Mouse (Mus musculus): Measurements from ENCODE around the gene Rnf149. TPM values are rescaled to one million over a fixed set of nuclear protein-coding genes. Genes with fewer than 3 reads are reported as not detected.

The Rnf149 gene
- polyA plus RNA-seq, 1 experiment from 2014 or later: 22.0 TPM

- Histone ChIP-seq H3K36me3 (ENCODE audit: control insufficient read depth, insufficient read depth, low read length) (peaks cover 2% of the 10 kb centered on the region; the same call in 1 of the 2 replicates), H3K9ac (ENCODE audit: low read length) (no peak overlapping the region), H3K9me3 (ENCODE audit: control insufficient read depth, low read length) (no peaks in the 10 kb centered on the region), H3K4me2 (no peak overlapping the region), H3K27me3 (ENCODE audit: control insufficient read depth, insufficient read depth, low read length) (no peaks in the 10 kb centered on the region), H3K27ac (ENCODE audit: low read depth, low read length) (no peak overlapping the region), H3K4me3 (ENCODE audit: low read depth, low read length) (no peak overlapping the region), H3K4me1 (ENCODE audit: control insufficient read depth, insufficient read depth, low read length) (no peaks in the 10 kb centered on the region)
- ATAC-seq (ENCODE audit: low FRiP score) (no peak), DNase-seq (ENCODE audit: low spot score, missing footprints) (no peak)
- WGBS: 91% methylated on average over 7 of the region's 7 CpGs
Observed at GRCm38 (mm10) chr1:39563161-39563560, 14.0 kb downstream of the Rnf149 start.

- Histone ChIP-seq H3K4me1 (ENCODE audit: control insufficient read depth, insufficient read depth, low read length) (no peaks in the 10 kb centered on the region), H3K4me3 (ENCODE audit: low read depth, low read length) (no peak overlapping the region), H3K9ac (ENCODE audit: low read length) (no peak overlapping the region), H3K36me3 (ENCODE audit: control insufficient read depth, insufficient read depth, low read length) (peaks cover 2% of the 10 kb centered on the region; the same call in 1 of the 2 replicates), H3K4me2 (no peak overlapping the region), H3K27ac (ENCODE audit: low read depth, low read length) (no peak overlapping the region), H3K9me3 (ENCODE audit: control insufficient read depth, low read length) (no peaks in the 10 kb centered on the region), H3K27me3 (ENCODE audit: control insufficient read depth, insufficient read depth, low read length) (no peaks in the 10 kb centered on the region)
- 63% methylated on average over 1 of the region's 1 CpGs for WGBS
- ATAC-seq (ENCODE audit: low FRiP score) (no peak), DNase-seq (ENCODE audit: low spot score, missing footprints) (no peak)
Observed at GRCm38 (mm10) chr1:39561920-39562319, 15.3 kb downstream of the Rnf149 start.

DNA sequence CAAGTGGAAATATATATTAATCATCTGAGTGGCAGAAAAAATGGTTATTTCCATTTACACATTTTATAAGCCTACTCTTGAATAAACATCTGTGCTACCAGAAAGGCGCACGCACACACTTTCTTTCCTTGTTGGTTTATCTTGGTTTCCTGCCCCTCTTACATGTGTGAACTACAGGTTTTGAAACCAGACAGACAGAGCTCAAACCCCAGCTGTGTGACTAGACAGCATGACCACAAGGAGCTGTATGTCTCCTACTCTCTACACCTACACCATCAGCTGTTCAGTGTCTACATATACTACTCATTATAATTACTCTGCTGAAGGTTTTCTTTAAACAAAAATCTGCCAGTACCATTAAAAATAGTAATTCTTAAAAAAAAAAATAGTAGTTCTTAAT is 18.2 kb downstream of the Rnf149 start:
- Histone ChIP-seq H3K4me1 (ENCODE audit: control insufficient read depth, insufficient read depth, low read length) (no peaks in the 10 kb centered on the region), H3K4me3 (ENCODE audit: low read depth, low read length) (no peak overlapping the region), H3K27ac (ENCODE audit: low read depth, low read length) (no peak overlapping the region), H3K4me2 (no peak overlapping the region), H3K27me3 (ENCODE audit: control insufficient read depth, insufficient read depth, low read length) (no peaks in the 10 kb centered on the region), H3K36me3 (ENCODE audit: control insufficient read depth, insufficient read depth, low read length) (peaks cover 2% of the 10 kb centered on the region; the same call in 1 of the 2 replicates), H3K9me3 (ENCODE audit: control insufficient read depth, low read length) (no peaks in the 10 kb centered on the region), H3K9ac (ENCODE audit: low read length) (no peak overlapping the region)
- ATAC-seq (ENCODE audit: low FRiP score): no peak
- 100% methylated on average over 2 of the region's 2 CpGs for WGBS
- DNase-seq (ENCODE audit: low spot score, missing footprints): no peak

DNA sequence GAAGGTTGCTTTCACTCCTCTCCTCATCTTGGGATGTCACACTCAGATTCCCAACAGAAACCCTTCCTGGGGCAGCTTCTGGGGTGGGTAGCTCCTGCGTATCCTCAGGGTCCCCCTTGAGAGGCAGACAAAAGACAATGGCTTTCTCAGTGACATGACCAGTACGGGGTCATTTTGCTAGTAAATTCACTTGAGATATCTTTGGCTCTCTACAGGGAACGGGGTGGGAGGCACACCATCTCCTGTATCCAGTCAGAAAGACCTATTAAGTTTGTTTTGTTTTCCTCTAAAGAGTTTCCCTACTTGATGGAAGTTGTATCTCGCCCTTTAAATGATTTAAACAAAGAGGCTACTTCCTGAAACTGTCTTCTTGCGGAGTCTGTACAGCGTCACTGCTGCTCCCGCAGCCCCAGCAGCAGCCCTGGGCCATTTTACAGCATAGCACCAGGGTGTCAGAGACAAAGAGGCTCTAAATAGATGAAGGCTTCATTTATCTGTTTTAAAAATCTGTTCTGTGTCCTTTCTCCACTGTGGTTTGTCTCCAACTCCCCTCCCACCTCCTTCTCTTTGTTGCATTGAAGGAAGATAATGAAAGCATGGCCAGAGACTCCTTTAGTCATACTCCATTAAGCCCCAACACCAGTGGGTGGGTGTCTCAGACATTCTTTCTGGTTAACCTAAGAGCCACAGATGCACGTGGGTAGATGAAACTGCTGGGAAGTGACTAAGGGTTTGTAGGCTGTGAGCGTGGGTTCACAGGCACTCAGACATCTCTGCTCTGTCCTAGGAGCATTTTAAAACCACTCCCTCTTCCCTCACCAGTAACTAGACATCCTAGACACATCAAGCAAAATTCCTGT is 21.4 kb downstream of the Rnf149 start:
- no peak overlapping the region for H3K9ac ChIP-seq (ENCODE audit: low read length)
- no peaks in the 10 kb centered on the region for H3K4me1 ChIP-seq (ENCODE audit: control insufficient read depth, insufficient read depth, low read length)
- no peaks in the 10 kb centered on the region for H3K27me3 ChIP-seq (ENCODE audit: control insufficient read depth, insufficient read depth, low read length)
- H3K27ac ChIP-seq (ENCODE audit: low read depth, low read length): no peak overlapping the region
- no peak overlapping the region for H3K4me2 ChIP-seq
- H3K36me3 ChIP-seq (ENCODE audit: control insufficient read depth, insufficient read depth, low read length): peaks cover 2% of the 10 kb centered on the region; the same call in 1 of the 2 replicates
- no peak for DNase-seq (ENCODE audit: low spot score, missing footprints)
- WGBS: 82% methylated on average over 9 of the region's 9 CpGs
- ATAC-seq (ENCODE audit: low FRiP score): no peak
- H3K4me3 ChIP-seq (ENCODE audit: low read depth, low read length): no peak overlapping the region
- no peaks in the 10 kb centered on the region for H3K9me3 ChIP-seq (ENCODE audit: control insufficient read depth, low read length)

GRCm38 (mm10) chr1:39549831-39550230 is 27.4 kb downstream of the Rnf149 start:
- no peaks in the 10 kb centered on the region for H3K27me3 ChIP-seq (ENCODE audit: control insufficient read depth, insufficient read depth, low read length)
- DNase-seq (ENCODE audit: low spot score, missing footprints) (no peak), ATAC-seq (ENCODE audit: low FRiP score) (no peak)
- no peak overlapping the region for H3K9ac ChIP-seq (ENCODE audit: low read length)
- H3K27ac ChIP-seq (ENCODE audit: low read depth, low read length): no peak overlapping the region
- no peaks in the 10 kb centered on the region for H3K4me1 ChIP-seq (ENCODE audit: control insufficient read depth, insufficient read depth, low read length)
- H3K4me2 ChIP-seq: no peak overlapping the region
- WGBS: 94% methylated on average over 2 of the region's 2 CpGs
- H3K4me3 ChIP-seq (ENCODE audit: low read depth, low read length): no peak overlapping the region
- H3K9me3 ChIP-seq (ENCODE audit: control insufficient read depth, low read length): no peaks in the 10 kb centered on the region
- peaks cover 3% of the 10 kb centered on the region; the same call in 1 of the 2 replicates for H3K36me3 ChIP-seq (ENCODE audit: control insufficient read depth, insufficient read depth, low read length)

DNA sequence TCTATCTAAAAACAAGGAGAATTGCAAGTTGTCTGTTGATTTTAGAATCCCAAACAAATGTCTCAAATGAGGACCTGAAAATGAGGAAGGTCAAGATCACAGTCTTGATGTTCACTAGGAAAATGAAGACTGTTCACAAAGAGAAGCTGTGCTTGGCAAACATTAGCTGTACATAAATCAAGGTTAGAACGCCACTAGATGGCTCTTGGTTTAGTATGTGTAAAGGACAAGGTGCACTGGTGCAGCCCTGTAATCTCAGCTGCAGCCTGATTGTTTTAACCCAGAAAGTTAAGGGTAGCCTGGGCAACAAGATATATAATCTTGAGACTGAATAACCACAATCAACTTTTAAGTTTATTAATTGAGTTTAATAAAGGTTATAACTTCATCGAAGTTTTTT is 30.0 kb downstream of the Rnf149 start:
- no peak overlapping the region for H3K9ac ChIP-seq (ENCODE audit: low read length)
- ATAC-seq (ENCODE audit: low FRiP score) (no peak), DNase-seq (ENCODE audit: low spot score, missing footprints) (no peak)
- H3K36me3 ChIP-seq (ENCODE audit: control insufficient read depth, insufficient read depth, low read length): peaks cover 5% of the 10 kb centered on the region
- WGBS: 79% methylated on average over 2 of the region's 2 CpGs
- no peaks in the 10 kb centered on the region for H3K27me3 ChIP-seq (ENCODE audit: control insufficient read depth, insufficient read depth, low read length)
- no peak overlapping the region for H3K27ac ChIP-seq (ENCODE audit: low read depth, low read length)
- no peak overlapping the region for H3K4me3 ChIP-seq (ENCODE audit: low read depth, low read length)
- H3K4me1 ChIP-seq (ENCODE audit: control insufficient read depth, insufficient read depth, low read length): no peaks in the 10 kb centered on the region
- no peak overlapping the region for H3K4me2 ChIP-seq
- H3K9me3 ChIP-seq (ENCODE audit: control insufficient read depth, low read length): no peaks in the 10 kb centered on the region

GRCm38 (mm10) chr1:39546160-39546866 is 30.9 kb downstream of the Rnf149 start:
- Histone ChIP-seq H3K27me3 (ENCODE audit: control insufficient read depth, insufficient read depth, low read length) (no peaks in the 10 kb centered on the region), H3K4me3 (ENCODE audit: low read depth, low read length) (no peak overlapping the region), H3K9me3 (ENCODE audit: control insufficient read depth, low read length) (no peaks in the 10 kb centered on the region), H3K9ac (ENCODE audit: low read length) (no peak overlapping the region), H3K4me1 (ENCODE audit: control insufficient read depth, insufficient read depth, low read length) (no peaks in the 10 kb centered on the region), H3K27ac (ENCODE audit: low read depth, low read length) (no peak overlapping the region), H3K36me3 (ENCODE audit: control insufficient read depth, insufficient read depth, low read length) (peaks cover 6% of the 10 kb centered on the region), H3K4me2 (no peak overlapping the region)
- ATAC-seq (ENCODE audit: low FRiP score): no peak
- 90% methylated on average over 6 of the region's 6 CpGs for WGBS
- peak; percentile 19 for DNase-seq (ENCODE audit: low spot score, missing footprints)

GRCm38 (mm10) chr1:39545589-39545988 is 31.6 kb downstream of the Rnf149 start:
- Histone ChIP-seq H3K4me1 (ENCODE audit: control insufficient read depth, insufficient read depth, low read length) (no peaks in the 10 kb centered on the region), H3K4me3 (ENCODE audit: low read depth, low read length) (no peak overlapping the region), H3K9ac (ENCODE audit: low read length) (no peak overlapping the region), H3K27me3 (ENCODE audit: control insufficient read depth, insufficient read depth, low read length) (no peaks in the 10 kb centered on the region), H3K4me2 (no peak overlapping the region), H3K9me3 (ENCODE audit: control insufficient read depth, low read length) (peaks cover 1% of the 10 kb centered on the region; the same call in 1 of the 2 replicates), H3K27ac (ENCODE audit: low read depth, low read length) (no peak overlapping the region), H3K36me3 (ENCODE audit: control insufficient read depth, insufficient read depth, low read length) (peaks cover 10% of the 10 kb centered on the region)
- WGBS: 94% methylated on average over 7 of the region's 7 CpGs
- ATAC-seq (ENCODE audit: low FRiP score): no peak
- DNase-seq (ENCODE audit: low spot score, missing footprints): no peak

GRCm38 (mm10) chr1:39540592-39540991 is 36.6 kb downstream of the Rnf149 start:
- ATAC-seq (ENCODE audit: low FRiP score) (no peak), DNase-seq (ENCODE audit: low spot score, missing footprints) (no peak)
- H3K27me3 ChIP-seq (ENCODE audit: control insufficient read depth, insufficient read depth, low read length): no peaks in the 10 kb centered on the region
- no peak overlapping the region for H3K4me3 ChIP-seq (ENCODE audit: low read depth, low read length)
- no peak overlapping the region for H3K4me2 ChIP-seq
- H3K36me3 ChIP-seq (ENCODE audit: control insufficient read depth, insufficient read depth, low read length): peaks cover 32% of the 10 kb centered on the region
- H3K9ac ChIP-seq (ENCODE audit: low read length): no peak overlapping the region
- no peak overlapping the region for H3K27ac ChIP-seq (ENCODE audit: low read depth, low read length)
- H3K4me1 ChIP-seq (ENCODE audit: control insufficient read depth, insufficient read depth, low read length): peaks cover 9% of the 10 kb centered on the region
- H3K9me3 ChIP-seq (ENCODE audit: control insufficient read depth, low read length): peaks cover 8% of the 10 kb centered on the region; the same call in 1 of the 2 replicates
